Mouse (Mus musculus): ENCODE data around the gene Hivep2.
A peak's percentile ranks its signal among the peaks of the same experiment; 100 is the strongest.

The Hivep2 gene

DNA sequence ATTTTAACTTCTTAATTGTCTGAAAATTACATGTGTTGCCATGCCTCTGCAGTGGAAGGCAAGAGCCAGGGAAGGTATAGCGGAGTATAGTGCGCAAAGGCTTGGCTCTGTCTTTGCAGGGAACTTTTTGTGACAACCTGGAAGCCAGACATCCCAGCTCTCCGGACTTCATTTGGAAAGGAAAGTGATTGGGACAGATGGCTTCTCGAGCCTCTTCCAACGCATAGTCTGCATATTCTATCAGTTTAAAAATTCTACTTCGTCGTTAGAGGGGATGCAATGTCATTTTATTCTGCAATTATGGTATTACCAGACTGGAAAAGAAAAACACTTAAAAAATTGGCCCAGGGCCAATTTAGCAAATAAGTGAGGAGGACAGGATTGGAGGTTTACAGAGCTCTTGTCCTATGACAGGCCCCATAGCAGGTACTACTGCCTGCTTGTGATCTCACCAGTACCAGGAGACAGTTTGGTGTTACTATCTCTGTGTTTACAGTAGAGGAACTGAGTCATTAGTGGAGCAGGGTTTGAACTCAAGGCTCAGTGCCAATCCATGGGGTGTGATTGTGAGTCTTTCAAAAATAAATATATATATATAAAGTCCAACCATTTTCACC lies 7.8 kb downstream of the Hivep2 start:
- no peak for DNase-seq

DNA sequence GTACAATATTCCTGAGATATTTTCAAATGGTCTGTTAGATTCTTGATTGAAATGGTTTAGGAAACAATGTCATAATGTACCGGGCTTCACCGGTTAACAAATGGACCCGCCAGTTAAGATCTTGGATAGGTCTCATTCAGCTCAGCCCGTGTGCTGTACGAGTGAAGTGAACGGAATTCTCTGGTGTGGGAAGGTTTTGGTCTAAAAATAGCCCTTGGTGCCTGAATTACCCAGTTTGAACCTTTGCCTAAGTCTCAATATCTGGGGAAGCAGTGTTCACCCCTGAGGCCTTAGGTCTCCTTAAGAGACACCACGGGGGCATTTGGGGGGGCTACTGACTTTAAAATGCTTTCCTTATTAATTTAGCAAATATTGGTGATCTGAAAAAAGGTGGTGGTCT lies 8.6 kb downstream of the Hivep2 start:
- no peak for DNase-seq

DNA sequence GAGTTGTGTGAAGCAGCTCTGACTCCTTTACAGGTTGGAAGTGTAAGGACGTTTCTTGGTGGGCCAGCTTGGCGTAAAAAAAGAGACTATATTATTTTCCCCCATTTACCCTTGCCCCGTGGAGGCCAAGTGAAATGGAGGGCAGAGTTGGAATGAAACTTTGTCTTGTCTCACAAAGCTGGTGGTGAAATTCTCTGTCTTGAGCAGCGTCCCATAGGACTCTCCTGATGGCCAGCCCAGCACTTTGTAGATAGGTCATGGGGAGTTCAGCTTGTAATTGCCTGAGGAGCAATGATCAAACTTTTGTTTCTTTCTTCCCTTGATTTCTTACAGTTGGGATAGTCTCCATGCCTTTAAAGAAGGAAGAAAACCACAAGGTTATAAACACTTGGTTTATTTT lies 10.0 kb downstream of the Hivep2 start:
- no peak for DNase-seq

GRCm38 (mm10) chr10:13976267-13976666 lies 10.4 kb downstream of the Hivep2 start:
- no peak for DNase-seq

DNA sequence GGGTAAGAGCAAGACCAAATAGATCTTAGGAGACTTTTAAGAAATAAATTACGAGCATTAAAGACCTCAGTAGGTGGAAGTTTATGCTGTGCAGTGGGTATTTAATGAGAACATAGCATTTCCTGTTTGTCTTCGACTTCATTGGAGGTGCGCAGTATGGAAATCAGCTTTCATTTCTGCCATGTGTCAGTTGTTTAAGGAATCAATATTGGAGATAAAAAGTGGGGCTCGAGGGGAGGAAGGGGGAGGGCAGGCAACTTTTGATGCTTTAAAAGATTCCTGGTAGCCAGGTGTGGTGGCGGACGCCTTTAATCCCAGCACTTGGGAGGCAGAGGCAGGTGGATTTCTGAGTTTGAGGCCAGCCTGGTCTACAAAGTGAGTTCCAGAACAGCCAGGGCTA lies 16.4 kb downstream of the Hivep2 start:
- no peak for DNase-seq

DNA sequence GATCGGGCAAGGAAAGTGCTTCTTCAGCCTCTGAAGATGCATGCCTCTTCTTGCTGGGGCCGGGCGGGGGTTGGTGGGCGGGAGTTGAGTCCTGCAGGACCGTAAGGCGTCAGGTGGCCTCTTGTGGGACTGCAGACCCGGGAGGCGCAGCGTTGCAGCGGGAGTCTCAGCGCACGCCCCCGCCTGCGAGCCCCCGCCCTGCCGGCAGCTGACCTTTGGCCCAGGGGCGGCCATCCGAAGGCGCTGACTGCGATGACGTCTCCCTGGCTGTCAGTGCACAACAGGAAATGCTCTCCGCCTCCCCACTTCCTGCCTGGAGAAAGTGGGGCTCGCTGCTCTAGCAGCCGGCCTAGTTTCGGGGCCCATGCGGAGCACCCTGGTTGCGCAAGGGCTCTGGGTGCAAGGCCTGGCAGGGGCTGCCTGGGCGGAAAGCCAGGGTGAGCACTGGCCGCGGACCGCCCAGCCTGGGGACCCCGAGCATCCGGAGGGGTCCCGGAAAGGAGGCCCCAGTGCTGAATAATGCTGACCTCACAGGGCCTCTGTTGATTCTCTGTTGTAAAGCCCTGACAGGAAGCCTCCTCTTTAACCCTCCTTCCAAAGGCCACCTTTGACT lies 17.0 kb downstream of the Hivep2 start:
- peak; percentile 57 for DNase-seq

DNA sequence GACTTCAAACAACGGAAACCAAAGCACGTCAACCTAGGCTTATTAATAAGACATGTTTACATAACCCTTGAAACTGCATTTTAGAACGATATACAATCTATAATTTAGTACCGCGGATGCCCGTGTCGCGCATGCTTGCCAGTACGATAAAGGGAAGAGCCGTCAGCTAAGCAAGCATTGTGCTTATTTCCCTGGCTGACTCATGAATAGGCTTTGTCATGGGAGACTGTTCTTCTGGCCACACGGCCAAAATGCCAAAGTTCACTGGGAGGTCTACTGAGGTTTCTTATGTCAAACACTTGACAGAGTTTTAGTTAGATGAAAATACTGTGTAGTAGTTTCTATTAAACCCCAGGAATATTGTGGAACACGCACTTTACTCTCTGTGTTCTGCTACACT lies 17.8 kb downstream of the Hivep2 start:
- no peak for DNase-seq

- no peak for DNase-seq
These were observed 18.4 kb downstream of the Hivep2 start for GRCm38 (mm10) chr10:13984233-13984632.

DNA sequence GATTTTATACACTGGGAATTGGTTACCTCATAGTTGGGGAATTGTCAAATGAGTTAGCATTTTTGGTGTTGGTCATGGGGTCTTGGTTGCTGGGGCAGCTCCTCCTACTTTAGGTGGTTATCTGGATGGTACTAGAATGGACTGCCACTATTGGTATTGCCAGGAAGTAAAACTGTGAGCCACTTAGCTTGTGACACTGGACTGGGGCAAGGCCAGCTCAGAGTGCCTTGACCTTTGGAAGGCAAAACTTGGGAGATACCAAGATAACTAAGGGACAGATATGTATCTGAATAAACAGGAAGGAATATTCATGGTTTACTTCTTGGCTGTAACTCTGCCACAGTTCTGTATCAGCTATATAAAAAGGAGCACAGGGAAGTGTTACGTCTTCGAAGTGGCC lies 20.7 kb downstream of the Hivep2 start:
- no peak for DNase-seq

- DNase-seq: no peak
These were observed 21.5 kb downstream of the Hivep2 start for GRCm38 (mm10) chr10:13987336-13987735.

DNA sequence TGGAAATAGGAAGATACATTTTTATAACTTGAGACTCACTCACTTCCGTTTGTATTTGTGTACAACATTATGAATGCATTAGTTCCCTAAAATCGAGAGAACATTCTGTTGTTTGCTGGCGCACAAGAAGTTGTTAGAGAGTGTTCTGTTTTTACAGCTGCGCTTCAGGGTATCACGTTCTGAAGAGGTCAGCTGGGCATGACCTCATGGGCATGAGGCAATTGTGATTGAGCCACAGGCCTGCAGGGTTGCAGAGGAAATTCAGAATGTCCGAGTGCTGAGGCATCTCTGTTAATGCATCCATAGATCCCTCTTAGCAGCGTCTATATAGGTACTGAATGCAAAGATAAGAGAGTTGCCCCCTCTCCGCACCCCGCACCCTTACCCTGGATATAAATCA lies 22.4 kb downstream of the Hivep2 start:
- no peak for DNase-seq

- DNase-seq: no peak
These were observed 22.9 kb downstream of the Hivep2 start for GRCm38 (mm10) chr10:13988757-13989156.

- no peak for DNase-seq
These were observed 25.0 kb downstream of the Hivep2 start for GRCm38 (mm10) chr10:13990842-13991241.

- DNase-seq: no peak
These were observed 27.5 kb downstream of the Hivep2 start for GRCm38 (mm10) chr10:13993411-13993810.

DNA sequence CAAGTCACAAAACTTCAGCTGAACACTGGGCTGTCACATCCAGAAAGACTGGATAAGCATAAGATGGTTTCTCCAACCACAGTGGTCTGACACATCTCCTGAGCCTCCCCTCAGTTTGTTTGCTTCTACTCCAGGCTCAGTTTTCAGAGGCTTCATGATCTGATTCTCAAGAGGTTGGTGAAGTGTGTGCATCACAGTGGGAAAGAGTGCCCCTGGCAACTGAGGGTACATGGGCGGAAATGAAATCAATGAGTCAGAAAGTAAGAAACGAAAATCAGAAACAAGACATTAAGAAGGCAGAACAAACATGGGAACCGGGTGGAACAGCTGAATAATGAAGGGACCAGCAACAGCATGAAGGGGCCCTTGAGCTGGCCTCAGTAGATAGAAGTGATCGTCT lies 31.5 kb downstream of the Hivep2 start:
- no peak for DNase-seq

GRCm38 (mm10) chr10:14004769-14005517 lies 39.1 kb downstream of the Hivep2 start:
- no peak for DNase-seq

GRCm38 (mm10) chr10:14009721-14010120 lies 43.8 kb downstream of the Hivep2 start:
- DNase-seq: peak; percentile 38

DNA sequence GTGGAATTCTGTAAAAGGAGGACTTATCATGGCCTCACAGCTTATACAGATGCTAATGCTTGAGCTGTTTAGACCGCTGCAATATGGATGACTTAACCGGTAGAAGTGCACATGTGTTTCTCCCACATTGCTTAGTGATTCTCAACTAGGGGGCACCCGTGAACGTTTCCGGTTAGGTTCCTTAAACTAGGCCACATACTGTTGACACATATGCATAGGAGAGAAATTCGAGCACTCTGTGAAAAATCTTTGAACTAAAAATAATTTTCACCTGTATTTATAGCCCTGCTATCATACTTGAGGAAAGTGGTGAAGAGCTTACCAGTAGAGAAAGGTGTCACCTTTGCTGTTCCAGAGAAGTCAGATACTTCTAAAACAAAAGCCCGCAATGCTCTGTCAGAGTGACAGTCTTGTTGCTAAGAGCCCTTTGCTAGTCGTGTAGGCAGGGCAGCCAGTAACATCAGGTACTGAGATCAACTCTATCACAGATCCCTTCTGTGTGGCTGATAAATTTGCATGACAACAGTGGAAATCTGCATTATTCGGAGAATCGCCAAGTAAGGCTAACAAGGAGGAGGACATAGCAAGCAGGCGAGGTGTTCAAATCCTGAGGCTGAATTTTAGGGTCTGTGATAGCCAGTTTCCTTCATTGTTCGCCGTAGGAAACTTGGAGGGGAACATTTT lies 50.6 kb downstream of the Hivep2 start:
- no peak for DNase-seq

- no peak for DNase-seq
These were observed 51.5 kb downstream of the Hivep2 start for GRCm38 (mm10) chr10:14017338-14017737.

GRCm38 (mm10) chr10:14017822-14018364 lies 52.0 kb downstream of the Hivep2 start:
- no peak for DNase-seq

DNA sequence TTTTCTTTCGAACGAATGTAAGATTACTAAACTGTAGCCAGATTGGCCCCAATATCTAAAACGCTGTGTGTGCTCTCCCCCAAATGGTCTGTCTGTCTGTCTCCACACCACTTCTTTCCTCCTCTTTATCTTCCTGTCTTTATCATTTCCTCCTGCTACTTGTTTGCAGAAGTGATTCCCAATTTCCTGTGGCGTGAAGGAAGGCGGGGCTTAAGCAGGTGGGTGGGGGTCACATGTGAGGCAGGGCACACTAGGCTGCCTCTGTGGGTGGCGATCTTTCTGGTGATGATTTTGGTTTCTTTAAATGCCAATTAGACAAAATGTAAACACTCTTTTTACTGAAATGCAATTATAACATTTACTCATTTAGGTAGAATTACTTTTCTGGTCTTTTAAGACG lies 52.8 kb downstream of the Hivep2 start:
- DNase-seq: no peak

DNA sequence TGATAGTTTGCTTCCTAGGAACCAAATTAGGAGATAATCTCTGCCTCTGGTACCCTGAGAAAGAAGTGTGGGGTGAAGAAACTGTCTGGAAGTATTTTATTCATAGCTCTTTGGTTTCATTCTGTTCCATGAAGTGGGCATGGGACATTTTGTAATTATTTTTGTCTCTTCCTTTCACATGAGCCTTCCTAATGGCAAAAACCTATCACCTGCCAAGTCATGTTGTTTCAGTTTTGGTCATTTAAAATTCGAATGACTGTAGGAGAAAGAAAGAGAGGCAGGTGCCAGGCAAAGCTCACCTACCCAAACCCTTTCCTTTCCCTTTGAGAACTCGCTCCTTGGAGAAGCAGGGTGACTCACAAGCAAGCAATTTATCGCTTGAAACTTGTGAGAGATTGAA lies 53.3 kb downstream of the Hivep2 start:
- no peak for DNase-seq

- DNase-seq: no peak
These were observed 54.4 kb downstream of the Hivep2 start for GRCm38 (mm10) chr10:14020253-14020652.

GRCm38 (mm10) chr10:14024971-14025370 lies 59.1 kb downstream of the Hivep2 start:
- no peak for DNase-seq
